In the genomic region with DNA sequence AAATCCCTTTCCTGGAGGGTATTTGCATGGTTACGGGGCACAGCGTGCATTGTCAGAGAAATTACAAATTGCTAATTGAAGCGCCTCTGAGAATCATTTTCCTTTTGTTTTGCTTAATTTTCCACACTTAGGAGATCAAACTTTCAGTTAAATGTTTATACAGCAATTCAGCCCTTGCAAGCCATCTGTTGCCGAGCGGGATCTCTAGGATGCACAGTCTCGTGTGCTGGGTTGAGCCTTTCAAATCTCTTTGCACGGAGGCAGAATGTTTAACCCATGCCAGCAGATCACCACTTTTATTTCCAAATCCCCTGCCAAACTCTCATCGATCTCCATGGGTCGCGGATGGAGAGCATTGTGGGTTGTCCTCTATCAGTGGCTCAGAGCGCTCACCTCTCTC, we compare ENCODE assay signal across 32 mouse cellular contexts.
DNase-seq lines count a peak whose midpoint lies in the region; ATAC-seq and TF ChIP-seq lines count a peak whose summit lies in the region.
"Had no signal": no experiment of that assay in that cellular context is flagged by ENCODE, and none has a peak within 500 bp of the region (broad histone marks: within the 10 kb centered on the region; RNA-seq: fewer than 3 reads in every experiment).

No protein-coding gene starts in this region.

- 0 out of 2 replicates have a peak, but pooled peaks cover 2% of the 10 kb centered on the region for H3K4me1 ChIP-seq in hindbrain, postnatal 0 days (ENCODE audit: insufficient read depth, low read length)
- H3K4me1 ChIP-seq in hindbrain, embryonic 14.5 days (replicated peaks; ENCODE audit: control insufficient read depth, insufficient read depth, low read length) = no peaks in the 10 kb centered on the region
- H3K4me1 ChIP-seq: embryonic facial prominence, embryonic 13.5 days; forebrain, embryonic 10.5 days; heart, embryonic 12.5 days; hindbrain, embryonic 13.5 days; limb, embryonic 15.5 days; midbrain, embryonic 13.5 days; neural tube, embryonic 15.5 days had no signal

- no peaks in the 10 kb centered on the region for H3K36me3 ChIP-seq in hindbrain, postnatal 0 days (ENCODE audit: insufficient read depth, low read length)
- H3K36me3 ChIP-seq in hindbrain, embryonic 14.5 days (replicated peaks; ENCODE audit: control insufficient read depth, insufficient read depth) = no peaks in the 10 kb centered on the region
- H3K36me3 ChIP-seq: embryonic facial prominence, embryonic 13.5 days; forebrain, embryonic 10.5 days; heart, embryonic 12.5 days; hindbrain, embryonic 13.5 days; limb, embryonic 15.5 days; midbrain, embryonic 13.5 days; neural tube, embryonic 15.5 days had no signal

- no peak overlapping the region for H3K27ac ChIP-seq in hindbrain, postnatal 0 days
- no peak overlapping the region for H3K27ac ChIP-seq in hindbrain, embryonic 14.5 days
- H3K27ac ChIP-seq: embryonic facial prominence, embryonic 13.5 days; forebrain, embryonic 10.5 days; heart, adult 2 months; hindbrain, embryonic 13.5 days; left cerebral cortex, adult 2 months; limb, embryonic 15.5 days; liver, embryonic 14.5 days; macrophage; midbrain, embryonic 13.5 days; neural tube, embryonic 15.5 days had no signal

- ATAC-seq in hindbrain, postnatal 0 days = no peak
- ATAC-seq in hindbrain, embryonic 14.5 days (ENCODE audit: low FRiP score) = no peak
- no peak for ATAC-seq in CD4-positive, CD25-positive, alpha-beta regulatory T cell, adult 4 months
- ATAC-seq: forebrain, embryonic 16.5 days; inflammation-experienced regulatory T-cells, adult 6 months; midbrain, embryonic 13.5 days; Patski had no signal

- TF ChIP-seq CTCF in hindbrain, postnatal 0 days (IDR thresholded peaks at IDR 0.05; ENCODE audit: low read depth) = no peak

- peak; percentile 14 for DNase-seq in hindbrain, postnatal 0 days (ENCODE audit: low spot score)
- no peak for DNase-seq in hindbrain, embryonic 14.5 days (ENCODE audit: low spot score)
- DNase-seq in layer of hippocampus, adult 9-10 months (ENCODE audit: low spot score) = peak; percentile 3
- no peak for DNase-seq in layer of hippocampus, postnatal 14 days (ENCODE audit: low spot score in 2 of 2)
- DNase-seq in brain, adult 2 months (ENCODE audit: low read depth, low spot score) = peak; percentile 53
- DNase-seq in right cerebral cortex, postnatal 25 days = peak; percentile 14
- DNase-seq in liver = no peak
- DNase-seq: adrenal gland, postnatal 10 days; cerebellum, adult 11 months; cerebellum, adult 9-10 months; heart, adult 2 months; heart, postnatal 4 days; kidney, adult 9 months; kidney, postnatal 10 days; left cerebral cortex, postnatal 4 days; lung, adult 2 months; lung, postnatal 10 days; retina, postnatal 1 day had no signal

- no peak overlapping the region for H3K9ac ChIP-seq in hindbrain, postnatal 0 days (replicated peaks; ENCODE audit: low read length)
- no peak overlapping the region for H3K9ac ChIP-seq in hindbrain, embryonic 14.5 days
- H3K9ac ChIP-seq: embryonic facial prominence, embryonic 13.5 days; heart, embryonic 12.5 days; hindbrain, embryonic 13.5 days; limb, embryonic 15.5 days; liver, embryonic 14.5 days; midbrain, embryonic 13.5 days; neural tube, embryonic 15.5 days had no signal

- H3K4me2 ChIP-seq in hindbrain, postnatal 0 days (ENCODE audit: low read depth, low read length) = no peak overlapping the region
- H3K4me2 ChIP-seq in hindbrain, embryonic 14.5 days (replicated peaks) = no peak overlapping the region
- H3K4me2 ChIP-seq: embryonic facial prominence, embryonic 13.5 days; heart, embryonic 12.5 days; hindbrain, embryonic 13.5 days; limb, embryonic 15.5 days; midbrain, embryonic 13.5 days; neural tube, embryonic 15.5 days had no signal

- no peak overlapping the region for H3K4me3 ChIP-seq in hindbrain, postnatal 0 days (ENCODE audit: low read length)
- H3K4me3 ChIP-seq in hindbrain, embryonic 14.5 days (replicated peaks; ENCODE audit: low read length) = no peak overlapping the region
- H3K4me3 ChIP-seq: embryonic facial prominence, embryonic 13.5 days; forebrain, embryonic 10.5 days; heart, adult 2 months; heart, embryonic 12.5 days; hindbrain, embryonic 13.5 days; left cerebral cortex, adult 2 months; limb, embryonic 15.5 days; midbrain, embryonic 13.5 days; neural tube, embryonic 15.5 days had no signal

- H3K9me3 ChIP-seq in hindbrain, postnatal 0 days (ENCODE audit: low read length) = no peaks in the 10 kb centered on the region
- no peaks in the 10 kb centered on the region for H3K9me3 ChIP-seq in hindbrain, embryonic 14.5 days (ENCODE audit: control insufficient read depth, low read length)
- H3K9me3 ChIP-seq: embryonic facial prominence, embryonic 13.5 days; hindbrain, embryonic 13.5 days; limb, embryonic 15.5 days; midbrain, embryonic 13.5 days; neural tube, embryonic 15.5 days had no signal

- 63% methylated on average over 11 of the region's 11 CpGs for WGBS in hindbrain, postnatal 0 days
- 80% methylated on average over 11 of the region's 11 CpGs for WGBS in hindbrain, embryonic 14.5 days

- no peaks in the 10 kb centered on the region for H3K27me3 ChIP-seq in hindbrain, postnatal 0 days (ENCODE audit: insufficient read depth, low read length)
- no peaks in the 10 kb centered on the region for H3K27me3 ChIP-seq in hindbrain, embryonic 14.5 days (ENCODE audit: control insufficient read depth, insufficient read depth, low read length)
- H3K27me3 ChIP-seq: embryonic facial prominence, embryonic 13.5 days; heart, embryonic 12.5 days; hindbrain, embryonic 13.5 days; limb, embryonic 15.5 days; midbrain, embryonic 13.5 days; neural tube, embryonic 15.5 days; Patski had no signal

Comparison
In these comparisons a context has a peak if more than half of its experiments do, and no peak if none do; other contexts are left out.
1. DNase-seq: peak in hindbrain, postnatal 0 days (single experiment), layer of hippocampus, adult 9-10 months (single experiment), brain, adult 2 months (single experiment) and right cerebral cortex, postnatal 25 days (single experiment); none in hindbrain, embryonic 14.5 days (single experiment), layer of hippocampus, postnatal 14 days (0 of 2) and liver (single experiment).